Mouse (Mus musculus) layer of hippocampus, adult 11-12 months (tissue): ENCODE results near the gene Ntn1.

Experiments
- DNase-seq: peaks from one replicate; pipeline ENCODE4 v3.0.0; 2022; ENCODE audit warnings: low spot score

The Ntn1 gene

GRCm38 (mm10) chr11:68188695-68189201 lies 211.9 kb downstream of the Ntn1 start:
- no peak for DNase-seq

- no peak for DNase-seq
These were observed 213.4 kb downstream of the Ntn1 start for GRCm38 (mm10) chr11:68187242-68187641.

- DNase-seq: no peak
These were observed 215.0 kb downstream of the Ntn1 start for GRCm38 (mm10) chr11:68185647-68186046.

- DNase-seq: no peak
These were observed 223.2 kb downstream of the Ntn1 start for GRCm38 (mm10) chr11:68177415-68177814.

- no peak for DNase-seq
These were observed 224.1 kb downstream of the Ntn1 start for GRCm38 (mm10) chr11:68176550-68176949.

GRCm38 (mm10) chr11:68172648-68173045 lies 228.0 kb downstream of the Ntn1 start:
- no peak for DNase-seq

GRCm38 (mm10) chr11:68171973-68172647 lies 228.5 kb downstream of the Ntn1 start:
- no peak for DNase-seq

GRCm38 (mm10) chr11:68168427-68168826 lies 232.2 kb downstream of the Ntn1 start:
- DNase-seq: no peak

DNA sequence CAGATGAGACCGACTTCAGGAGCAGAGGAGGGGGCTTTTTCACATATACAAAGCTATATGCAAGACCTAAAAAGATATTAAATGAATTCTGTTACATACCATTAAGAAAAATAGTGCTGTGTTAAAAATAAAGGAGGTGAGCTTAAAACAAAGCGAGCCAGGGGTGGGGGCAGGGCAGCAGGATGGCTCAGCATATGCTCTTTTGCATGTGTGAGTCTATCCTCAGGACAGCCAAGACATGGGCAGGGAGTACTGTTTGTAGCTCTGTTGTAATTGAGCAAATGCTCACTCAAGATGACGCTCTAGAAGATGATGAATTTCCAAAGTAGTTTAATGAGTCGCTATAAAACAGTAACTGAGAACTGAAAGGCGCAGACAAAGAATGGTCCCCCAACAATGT lies 236.2 kb downstream of the Ntn1 start:
- DNase-seq: peak; percentile 14

- DNase-seq: no peak
These were observed 240.8 kb downstream of the Ntn1 start for GRCm38 (mm10) chr11:68159867-68160266.
